Mouse (Mus musculus): ENCODE results near the gene Apmap. TPM values are rescaled to one million over a fixed set of nuclear protein-coding genes. Genes with fewer than 3 reads are reported as not detected.
"Not testable (repeated sequence)": the region's sequence is repeated elsewhere in the genome, so short reads cannot be mapped to it uniquely, and the experiment has no call there.

Apmap gene
- total RNA-seq, 2 experiments from 2014 or later = 62.2 to 67.1 TPM

- peak; percentile 47 to 64 for DNase-seq
Observed at GRCm38 (mm10) chr2:150621698-150622097, 13.3 kb upstream of the Apmap start.

GRCm38 (mm10) chr2:150610097-150610496 lies 1.7 kb upstream of the Apmap start:
- DNase-seq = no peak

- peak; percentile 76 to 85 for DNase-seq
Observed at GRCm38 (mm10) chr2:150608872-150609560, 649 bp upstream of the Apmap start.

GRCm38 (mm10) chr2:150607086-150607485 lies 1.3 kb downstream of the Apmap start:
- DNase-seq = no peak

- no peak for DNase-seq
Observed at GRCm38 (mm10) chr2:150604802-150605201, 3.6 kb downstream of the Apmap start.

- DNase-seq = peak; percentile 59 to 68
Observed at GRCm38 (mm10) chr2:150602166-150602565, 6.2 kb downstream of the Apmap start.

GRCm38 (mm10) chr2:150600263-150600662 lies 8.1 kb downstream of the Apmap start:
- peak in 1 of 2 experiments; percentile 54 for DNase-seq

- DNase-seq = no peak
Observed at GRCm38 (mm10) chr2:150595411-150596190, 12.8 kb downstream of the Apmap start.

GRCm38 (mm10) chr2:150589076-150589475 lies 19.3 kb downstream of the Apmap start:
- DNase-seq = no peak

GRCm38 (mm10) chr2:150579628-150580027 lies 28.7 kb downstream of the Apmap start:
- DNase-seq = no peak

- DNase-seq = no peak
Observed at GRCm38 (mm10) chr2:150578603-150579002, 29.8 kb downstream of the Apmap start.

- no peak for DNase-seq
Observed at GRCm38 (mm10) chr2:150576256-150576655, 32.1 kb downstream of the Apmap start.

GRCm38 (mm10) chr2:150572463-150572862 lies 35.9 kb downstream of the Apmap start:
- DNase-seq = no peak

- no peak for DNase-seq
Observed at GRCm38 (mm10) chr2:150570761-150571160, 37.6 kb downstream of the Apmap start.

GRCm38 (mm10) chr2:150569847-150570590 lies 38.3 kb downstream of the Apmap start, which contains the start of gene Cst7:
Cst7 (plus strand) TSS chr2:150570415.
- no peak for DNase-seq

GRCm38 (mm10) chr2:150567051-150567450 lies 41.3 kb downstream of the Apmap start:
- DNase-seq = peak in 1 of 2 experiments; percentile 16

GRCm38 (mm10) chr2:150558568-150558967 lies 49.8 kb downstream of the Apmap start:
- DNase-seq = peak in 1 of 2 experiments; percentile 29

GRCm38 (mm10) chr2:150549576-150549975 lies 58.8 kb downstream of the Apmap start:
- not testable (repeated sequence) for DNase-seq
